Mouse (Mus musculus) heart, postnatal 0 days (tissue): ENCODE measurements around the gene 4833420G17Rik. TPM values are rescaled to one million over a fixed set of nuclear protein-coding genes. Genes with fewer than 3 reads are reported as not detected.

Experiments used
- ATAC-seq: fragments of 200-750 bp; cut with Nextera tagmentation; 2 replicates; pipeline ENCODE4 v1.8.0; 2017; ENCODE audit warnings: low read depth, moderate number of reproducible peaks, moderate library complexity; ENCODE audit not compliant: insufficient read depth
- DNase-seq: peaks from one replicate; pipeline ENCODE4 v3.0.0-alpha.2; 2016; ENCODE audit warnings: low spot score
- H3K27ac ChIP-seq: fragments of 300-500 bp; sonication (generic); 2 replicates; pipeline ENCODE4 v1.5.1; 2014; ENCODE audit warnings: low read depth, mild to moderate bottlenecking
- H3K27me3 ChIP-seq: fragments of 300-500 bp; sonication (generic); 2 replicates; pipeline ENCODE4 v1.6.1; 2014; ENCODE audit warnings: low read length, mixed read lengths; ENCODE audit not compliant: control insufficient read depth, insufficient read depth
- H3K36me3 ChIP-seq: fragments of 300-500 bp; sonication (generic); replicated peaks from 2 replicates; pipeline ENCODE4 v1.6.1; 2014; ENCODE audit warnings: low read length, mixed read lengths; ENCODE audit not compliant: control insufficient read depth, insufficient read depth
- H3K4me1 ChIP-seq: fragments of 300-500 bp; sonication (generic); 2 replicates; pipeline ENCODE4 v1.6.1; 2014; ENCODE audit warnings: antibody characterized with exemption; ENCODE audit not compliant: control insufficient read depth, insufficient read depth
- H3K4me2 ChIP-seq: fragments of 300-500 bp; sonication (generic); 2 replicates; pipeline ENCODE4 v1.6.1; 2014; ENCODE audit warnings: low read depth, mild to moderate bottlenecking, low read length, moderate library complexity
- H3K4me3 ChIP-seq: fragments of 300-500 bp; sonication (generic); 2 replicates; pipeline ENCODE4 v1.5.1; 2014; ENCODE audit warnings: low read depth, low read length
- H3K9ac ChIP-seq: fragments of 300-500 bp; sonication (generic); replicated peaks from 2 replicates; pipeline ENCODE4 v1.6.1; 2014; ENCODE audit warnings: low read depth, low read length, mixed read lengths
- H3K9me3 ChIP-seq: fragments of 300-500 bp; sonication (generic); replicated peaks from 2 replicates; pipeline ENCODE4 v1.6.1; 2016; ENCODE audit warnings: low read length; ENCODE audit not compliant: control insufficient read depth
- CTCF ChIP-seq: IDR thresholded peaks from 2 replicates; pipeline ENCODE4 v1.5.1; 2016; ENCODE audit warnings: antibody characterized with exemption, control low read depth, low read depth
- EP300 ChIP-seq: IDR thresholded peaks from 2 replicates; pipeline ENCODE4 v1.6.1; 2016; ENCODE audit warnings: antibody characterized with exemption, low read depth
- WGBS: fragments of 180-500 bp; shearing (Covaris S2); extraction: QIAGEN DNeasy Blood & Tissue Kit; methylation state at CpG from one replicate; pipeline ENCODE4 v1.1.7; 2014; 5-methylcytosine and 5-hydroxymethylcytosine counted together
- polyA plus RNA-seq: library from polyadenylated mRNA; unstranded; fragments of >200 nt; fragmentation: Nextera tagmentation; extraction: Ambion mirVana; gene quantifications from 2 replicates; pipeline ENCODE4 v1.2.1, GENCODE M21; 2015
- total RNA-seq: library from RNA; depleted of rRNA; stranded (reverse); fragments of >200 nt; gene quantifications from 2 replicates; pipeline ENCODE4 v1.2.3, GENCODE M21; 2014; ENCODE audit warnings: low replicate concordance; rRNA removed

The 4833420G17Rik gene
- 18.4 and 40.8 TPM in 2 replicates for total RNA-seq
- polyA plus RNA-seq, result 26.6 and 28.1 TPM in 2 replicates

DNA sequence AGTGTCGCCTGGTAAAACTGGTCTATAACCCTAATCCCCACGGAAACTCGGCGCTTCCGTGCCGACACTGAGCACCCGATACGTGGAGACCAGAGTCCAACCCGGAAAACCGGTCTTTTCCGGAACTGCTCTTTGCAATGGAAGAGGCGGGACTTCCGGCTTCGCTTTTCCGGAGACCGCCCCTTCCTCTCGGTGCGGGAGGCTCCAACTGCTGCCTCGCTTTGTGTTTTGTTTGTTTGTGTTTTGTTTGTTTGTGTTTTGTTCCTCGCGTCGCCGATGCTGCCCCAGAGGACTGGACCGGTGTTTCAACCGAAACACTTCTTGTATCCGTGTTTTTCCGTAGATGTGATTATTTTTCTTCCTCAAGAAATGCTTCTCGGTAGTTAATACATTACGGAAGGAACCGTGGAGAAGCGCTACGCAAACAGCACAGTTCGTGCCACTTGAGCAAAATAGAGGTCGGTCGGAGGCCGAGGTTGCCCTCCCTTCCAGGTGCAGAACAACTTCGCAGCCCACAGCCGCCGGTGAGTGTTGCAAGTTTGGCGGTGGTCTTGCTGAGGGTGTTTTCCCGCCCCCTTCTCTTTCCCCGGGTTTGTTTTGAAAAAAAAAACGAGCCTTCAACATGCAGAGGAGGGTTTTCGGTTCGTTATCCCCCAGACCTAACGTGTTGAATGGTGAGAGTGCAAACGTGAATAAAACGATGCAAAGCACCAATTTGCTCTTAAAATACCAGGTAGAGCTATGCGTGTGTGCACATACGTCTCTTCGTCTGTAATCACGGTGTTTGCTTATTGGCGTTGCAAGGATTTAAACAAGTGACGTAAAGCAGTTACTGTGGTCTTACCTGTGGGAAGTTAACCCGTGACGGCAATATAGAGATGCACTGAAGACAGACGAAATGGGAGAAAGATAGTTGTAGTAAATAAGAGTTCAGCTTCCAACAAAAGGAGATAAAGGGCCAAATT, at the start of gene 4833420G17Rik:
TSS of gene 4833420G17Rik (plus strand) at position 173 of the 965 bp plus-strand sequence.
- Histone ChIP-seq H3K4me3 (peak within 1 kb of the TSS; percentile 86), H3K4me1 (peaks cover 16% of the 10 kb centered on the region), H3K9me3 (no peaks in the 10 kb centered on the region), H3K27me3 (no peaks in the 10 kb centered on the region), H3K27ac (peak within 1 kb of the TSS; percentile 81), H3K4me2 (peak within 1 kb of the TSS; percentile 74), H3K36me3 (peaks cover 36% of the 10 kb centered on the region), H3K9ac (peak within 1 kb of the TSS; percentile 61)
- TF ChIP-seq CTCF (no peak), EP300 (no peak)
- 2% methylated on average over 57 of the region's 57 CpGs for WGBS
- DNase-seq (peak; percentile 93), ATAC-seq (peak; percentile 94)

DNA sequence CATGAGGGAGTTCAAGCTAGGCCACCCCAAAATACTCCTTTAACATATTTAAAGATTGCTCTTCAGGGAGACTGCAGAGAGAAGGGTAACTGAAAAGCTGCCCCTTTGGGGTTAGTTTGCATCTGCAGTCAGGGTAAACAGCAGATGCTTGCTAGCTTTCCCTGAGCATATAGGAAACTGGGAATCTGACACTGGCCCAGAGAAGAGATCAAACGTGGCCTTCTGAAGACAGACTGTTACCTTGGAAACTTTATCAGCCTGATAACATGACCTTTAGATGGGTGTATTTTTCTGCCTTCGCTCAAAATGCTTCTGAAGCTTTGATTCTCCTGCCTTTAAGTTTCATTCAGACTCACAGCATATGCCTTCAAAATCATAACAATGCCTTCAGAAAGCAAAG, 49.5 kb upstream of the 4833420G17Rik start:
- H3K4me2 ChIP-seq, result no peak overlapping the region
- TF ChIP-seq EP300 (no peak), CTCF (no peak)
- no peak overlapping the region for H3K4me3 ChIP-seq
- no peaks in the 10 kb centered on the region for H3K9me3 ChIP-seq
- no peaks in the 10 kb centered on the region for H3K27me3 ChIP-seq
- WGBS, result 10% methylated on average over 2 of the region's 2 CpGs
- DNase-seq (no peak), ATAC-seq (no peak)
- H3K27ac ChIP-seq, result no peak overlapping the region
- H3K36me3 ChIP-seq, result no peaks in the 10 kb centered on the region
- H3K4me1 ChIP-seq, result peaks cover 10% of the 10 kb centered on the region
- 0 out of 2 replicates have a peak overlapping the region, but pooled peaks have one; percentile 14 for H3K9ac ChIP-seq

DNA sequence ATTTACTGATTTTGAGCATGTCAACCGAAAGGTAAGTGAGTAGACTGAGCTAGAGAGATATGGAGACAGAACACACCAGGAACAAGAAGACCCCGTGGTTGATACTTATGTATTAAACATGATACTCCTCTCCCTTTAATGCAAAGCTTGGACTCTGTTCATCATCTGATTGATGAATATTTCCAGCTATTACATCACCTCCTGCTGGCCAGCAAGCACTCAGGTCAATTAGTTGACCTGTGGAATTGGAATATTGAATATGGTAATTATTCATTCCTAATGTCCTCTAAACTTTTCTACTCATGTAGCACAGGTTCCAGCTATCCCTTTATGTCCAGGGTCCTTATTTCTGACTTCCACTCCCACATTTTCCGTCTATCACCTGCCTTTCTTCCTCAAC, 44.1 kb upstream of the 4833420G17Rik start:
- TF ChIP-seq CTCF, result no peak
- no peak for TF ChIP-seq EP300
- Histone ChIP-seq H3K36me3 (no peaks in the 10 kb centered on the region), H3K4me3 (no peak overlapping the region), H3K27me3 (no peaks in the 10 kb centered on the region), H3K27ac (no peak overlapping the region), H3K4me1 (no peaks in the 10 kb centered on the region), H3K9ac (no peak overlapping the region), H3K9me3 (no peaks in the 10 kb centered on the region), H3K4me2 (no peak overlapping the region)
- no peak for DNase-seq
- ATAC-seq, result no peak
- 88% methylated on average over 3 of the region's 3 CpGs for WGBS

DNA sequence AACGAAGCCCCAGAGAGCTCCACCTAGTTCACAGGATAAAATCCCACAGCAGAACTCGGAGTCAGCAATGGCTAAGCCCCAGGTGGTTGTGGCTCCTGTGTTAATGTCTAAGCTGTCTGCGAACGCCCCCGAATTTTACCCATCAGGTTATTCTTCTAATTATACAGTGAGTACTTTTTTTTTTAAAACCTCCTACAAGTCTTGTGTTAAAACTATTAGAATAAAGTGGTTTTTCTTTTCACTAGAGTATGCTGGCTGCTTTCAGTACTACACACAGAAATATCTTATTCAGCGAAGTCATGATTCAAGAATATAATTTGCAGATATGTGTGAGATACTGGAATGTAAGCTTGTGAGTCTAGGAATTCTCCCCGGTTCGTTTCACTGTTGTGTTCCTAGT, 32.4 kb upstream of the 4833420G17Rik start:
- no peak for TF ChIP-seq CTCF
- TF ChIP-seq EP300, result no peak
- Histone ChIP-seq H3K4me1 (peaks cover 14% of the 10 kb centered on the region), H3K27me3 (no peaks in the 10 kb centered on the region), H3K9ac (peak overlapping the region; percentile 97), H3K36me3 (peaks cover 6% of the 10 kb centered on the region), H3K9me3 (no peaks in the 10 kb centered on the region), H3K4me3 (peak overlapping the region; percentile 89), H3K4me2 (peak overlapping the region; percentile 67), H3K27ac (peak overlapping the region; percentile 94)
- no peak for DNase-seq
- 12% methylated on average over 8 of the region's 8 CpGs for WGBS
- no peak for ATAC-seq

DNA sequence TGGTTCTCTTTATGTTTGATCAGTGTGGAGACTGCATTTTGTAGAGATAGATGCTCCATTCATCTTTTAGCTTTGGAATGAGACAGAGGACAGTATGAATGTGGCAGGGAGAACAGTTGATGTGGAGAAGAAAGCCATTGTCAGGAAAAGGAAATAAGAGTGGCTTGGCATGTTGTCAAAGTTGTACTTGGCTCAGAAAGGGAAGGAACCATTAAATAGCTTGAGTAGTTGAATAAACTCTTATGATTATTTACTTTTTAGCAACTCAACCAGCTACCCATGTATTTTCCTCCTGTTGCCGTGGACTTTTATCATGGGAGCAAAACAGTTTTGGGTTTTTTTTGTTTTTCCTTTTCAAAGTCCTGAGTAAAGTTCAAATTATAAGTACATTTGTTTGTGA, 30.5 kb upstream of the 4833420G17Rik start:
- 39% methylated on average over 1 of the region's 1 CpGs for WGBS
- no peak for ATAC-seq
- no peak overlapping the region for H3K4me2 ChIP-seq

More for the DNA sequence above, 30.5 kb upstream of the 4833420G17Rik start:
- no peak overlapping the region for H3K9ac ChIP-seq
- H3K9me3 ChIP-seq, result no peaks in the 10 kb centered on the region
- TF ChIP-seq EP300 (no peak), CTCF (no peak)
- H3K27ac ChIP-seq, result no peak overlapping the region
- peaks cover 14% of the 10 kb centered on the region for H3K4me1 ChIP-seq
- H3K36me3 ChIP-seq, result peaks cover 16% of the 10 kb centered on the region
- H3K4me3 ChIP-seq, result no peak overlapping the region
- DNase-seq, result no peak
- no peaks in the 10 kb centered on the region for H3K27me3 ChIP-seq
